Mouse (Mus musculus): Measurements from ENCODE around the gene Cpe.

Gene Cpe

GRCm38 (mm10) chr8:64548054-64548850, 144.6 kb downstream of the Cpe start:
- no peak for DNase-seq (ENCODE audit: low spot score in 2 of 2)

GRCm38 (mm10) chr8:64543441-64543840, 149.4 kb downstream of the Cpe start:
- DNase-seq (ENCODE audit: low spot score in 2 of 2): no peak

Measured in right cerebral cortex, postnatal 36 days (tissue).